Mouse (Mus musculus) bone marrow macrophage, adult 2 months (primary cell): ENCODE measurements around the gene Kif3c.

Experiments used
- CTCF ChIP-seq: IDR thresholded peaks from 2 replicates; pipeline ENCODE4 v1.5.1; 2012; ENCODE audit warnings: low read depth, mild to moderate bottlenecking, low read length, moderate library complexity
- POLR2A ChIP-seq: IDR thresholded peaks from 2 replicates; pipeline ENCODE4 v1.6.1; 2012; ENCODE audit warnings: mild to moderate bottlenecking, low read depth, low read length, borderline replicate concordance

DNA sequence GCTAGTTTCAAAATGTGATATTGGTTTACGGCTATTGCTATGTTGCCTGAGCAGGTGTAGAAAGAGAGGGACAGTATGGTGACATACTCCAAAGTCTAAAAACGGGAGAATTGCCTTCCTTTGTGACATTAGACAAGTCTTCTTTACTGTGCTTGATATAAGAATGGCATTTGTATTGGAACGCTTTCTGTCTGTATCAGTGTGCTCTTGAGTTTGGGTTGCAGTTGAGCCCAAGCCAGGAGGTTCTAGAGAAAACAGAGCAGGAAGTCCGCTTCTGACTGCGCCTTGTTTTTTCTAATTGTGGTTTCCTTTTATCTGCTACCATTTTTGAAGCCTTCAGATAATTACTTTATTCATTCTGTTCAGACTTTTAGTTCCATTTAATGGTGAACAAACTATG lies 76.4 kb downstream of the Kif3c start:
- TF ChIP-seq POLR2A (no peak), CTCF (no peak)
